Mouse (Mus musculus): Measurements from ENCODE around the gene Cypt14. TPM values are rescaled to one million over a fixed set of nuclear protein-coding genes. Genes with fewer than 3 reads are reported as not detected.
"Not testable (repeated sequence)": the region's sequence is repeated elsewhere in the genome, so short reads cannot be mapped to it uniquely, and the experiment has no call there.

Gene Cypt14
- not detected in 2 replicates for polyA plus RNA-seq (2014; fragmentation: Nextera tagmentation; extraction: Ambion mirVana)

GRCm38 (mm10) chrX:39863504-39863903 is at the start of gene Cypt14:
Cypt14 (minus strand) TSS chrX:39863604.
- not testable (repeated sequence) for ATAC-seq (ENCODE audit: insufficient number of reproducible peaks, low FRiP score, low TSS enrichment, low read depth); H3K4me3 ChIP-seq (ENCODE audit: low read depth, low read length); H3K36me3 ChIP-seq (ENCODE audit: control insufficient read depth, insufficient read depth, low read length); H3K27me3 ChIP-seq (ENCODE audit: control insufficient read depth, insufficient read depth, low read length); H3K27ac ChIP-seq (replicated peaks; ENCODE audit: low read depth, low read length); H3K4me2 ChIP-seq (ENCODE audit: low read depth, severe bottlenecking); H3K4me1 ChIP-seq (ENCODE audit: control insufficient read depth, insufficient read depth, low read length); DNase-seq (ENCODE audit: low spot score); H3K9me3 ChIP-seq (ENCODE audit: control insufficient read depth, low read length); H3K9ac ChIP-seq (ENCODE audit: low read length)
- 85% methylated on average over 2 of the region's 2 CpGs for WGBS

All from limb, embryonic 11.5 days (tissue).